Mouse (Mus musculus) colon, adult 2 months (tissue): ENCODE data around the gene Panx1. TPM values are rescaled to one million over a fixed set of nuclear protein-coding genes. Genes with fewer than 3 reads are reported as not detected.

ENCODE experiments used
- polyA plus RNA-seq: library from polyadenylated mRNA; depleted of rRNA; stranded (reverse); fragments of >200 nt; gene quantifications from 2 replicates; pipeline ENCODE4 v1.2.3, GENCODE M21; 2012; rRNA removed

The Panx1 gene
- 64.7 and 71.3 TPM in 2 replicates for polyA plus RNA-seq

GRCm38 (mm10) chr9:15045084-15045669, at the start of gene Panx1:
Gene Panx1, minus strand, starts transcription at chr9:15045478.

Other genes with a start within 250 kb of the Panx1 start
- 0.58 and 1.1 TPM in 2 replicates for gene Gpr83, start 185.3 kb downstream of the Panx1 start, polyA plus RNA-seq
- gene Izumo1r, start 141.5 kb downstream of the Panx1 start, polyA plus RNA-seq = 0.95 TPM in 2 replicates
- not detected in 2 replicates for gene Hephl1, start 66.6 kb upstream of the Panx1 start, polyA plus RNA-seq
- gene Vstm5, start 193.6 kb upstream of the Panx1 start, polyA plus RNA-seq = 18.5 and 22.8 TPM in 2 replicates
- gene Med17, start 234.5 kb upstream of the Panx1 start, polyA plus RNA-seq = 30.5 and 32.8 TPM in 2 replicates